Mouse (Mus musculus) midbrain, embryonic 11.5 days (tissue): ENCODE measurements at regions not wholly inside any gene's neighbourhood (a gene's known extent, or its start where the extent isn't known, plus 50 kb on each side); places are given as distances from the start of the nearest gene placed in this dataset.

Experiments used
- ATAC-seq: fragments of 200-750 bp; cut with Nextera tagmentation; 2 replicates; pipeline ENCODE4 v1.8.0; 2017; ENCODE audit warnings: moderate TSS enrichment, moderate library complexity; ENCODE audit not compliant: low FRiP score
- DNase-seq: peaks from one replicate; pipeline ENCODE4 v3.0.0; 2015; ENCODE audit warnings: low spot score; ENCODE audit errors: missing footprints
- H3K27ac ChIP-seq: fragments of 300-500 bp; sonication (generic); 2 replicates; pipeline ENCODE4 v1.5.1; 2014; ENCODE audit warnings: low read depth, low read length
- H3K27me3 ChIP-seq: fragments of 300-500 bp; sonication (generic); 2 replicates; pipeline ENCODE4 v1.6.1; 2014; ENCODE audit warnings: mild to moderate bottlenecking, low read length, moderate library complexity, mixed read lengths; ENCODE audit not compliant: control insufficient read depth, insufficient read depth
- H3K36me3 ChIP-seq: fragments of 300-500 bp; sonication (generic); 2 replicates; pipeline ENCODE4 v1.6.1; 2014; ENCODE audit warnings: mild to moderate bottlenecking, low read length, moderate library complexity, mixed read lengths; ENCODE audit not compliant: control insufficient read depth, insufficient read depth
- H3K4me1 ChIP-seq: fragments of 300-500 bp; sonication (generic); 2 replicates; pipeline ENCODE4 v1.6.1; 2014; ENCODE audit warnings: low read length; ENCODE audit not compliant: control insufficient read depth, insufficient read depth
- H3K4me2 ChIP-seq: fragments of 300-500 bp; sonication (generic); 2 replicates; pipeline ENCODE4 v1.6.1; 2014; ENCODE audit warnings: mild to moderate bottlenecking, moderate library complexity
- H3K4me3 ChIP-seq: fragments of 300-500 bp; sonication (generic); 2 replicates; pipeline ENCODE4 v1.5.1; 2014; ENCODE audit warnings: low read depth, low read length
- H3K9ac ChIP-seq: fragments of 300-500 bp; sonication (generic); 2 replicates; pipeline ENCODE4 v1.6.1; 2014; ENCODE audit warnings: low read length
- H3K9me3 ChIP-seq: fragments of 300-500 bp; sonication (generic); 2 replicates; pipeline ENCODE4 v1.6.1; 2016; ENCODE audit warnings: low read length; ENCODE audit not compliant: control insufficient read depth
- WGBS: fragments of 180-500 bp; shearing (Covaris S2); extraction: QIAGEN DNeasy Blood & Tissue Kit; methylation state at CpG from one replicate; pipeline ENCODE4 v1.1.7; 2014; 5-methylcytosine and 5-hydroxymethylcytosine counted together

DNA sequence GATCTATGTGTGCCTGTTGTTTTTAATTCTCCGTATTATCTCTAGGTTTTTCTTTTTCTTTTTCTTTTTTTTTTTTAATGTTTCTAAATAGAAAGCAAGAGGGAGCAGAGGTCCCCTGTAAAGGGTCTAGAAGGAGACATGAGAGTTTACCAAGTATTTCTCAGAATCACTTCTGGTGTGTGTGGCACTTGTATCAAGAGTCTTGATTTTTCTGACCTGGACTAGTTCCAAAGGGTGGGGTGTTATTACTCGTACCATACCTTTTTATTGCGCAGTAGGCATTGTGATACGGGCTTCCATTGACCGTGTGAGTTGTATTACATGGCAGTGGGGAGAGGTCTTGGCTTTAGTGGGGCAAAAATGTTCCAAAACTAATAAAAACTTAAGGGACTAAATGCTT, 63.2 kb upstream of the Bmp6 start:
- ATAC-seq (no peak), DNase-seq (no peak)
- H3K9ac ChIP-seq = no peak overlapping the region
- H3K36me3 ChIP-seq = no peaks in the 10 kb centered on the region
- H3K4me2 ChIP-seq = no peak overlapping the region
- no peaks in the 10 kb centered on the region for H3K9me3 ChIP-seq
- no peaks in the 10 kb centered on the region for H3K4me1 ChIP-seq
- H3K27me3 ChIP-seq = no peaks in the 10 kb centered on the region
- H3K27ac ChIP-seq = no peak overlapping the region
- H3K4me3 ChIP-seq = no peak overlapping the region
- 89% methylated on average over 5 of the region's 5 CpGs for WGBS

DNA sequence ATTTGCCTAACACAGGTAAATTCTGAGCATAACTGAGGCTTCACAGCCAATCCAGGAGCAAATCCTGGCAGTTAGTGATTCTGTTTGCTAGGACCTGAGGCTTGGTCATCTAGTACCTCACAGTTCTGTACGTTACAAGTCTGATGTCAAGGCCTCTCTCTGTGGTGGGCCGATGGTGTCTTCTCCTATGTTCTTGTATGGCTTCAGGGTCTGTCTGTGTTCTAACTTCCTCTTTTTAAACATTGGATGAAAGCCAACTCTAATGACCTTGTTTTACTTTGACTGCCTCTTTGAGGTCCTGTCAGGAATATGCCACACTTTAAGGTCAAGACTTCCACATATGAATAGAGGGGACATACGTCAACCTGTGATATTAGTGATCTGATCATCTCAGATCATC, 56.9 kb upstream of the Bmp6 start:
- 91% methylated on average over 3 of the region's 3 CpGs for WGBS
- H3K4me3 ChIP-seq = no peak overlapping the region
- ATAC-seq = no peak

DNA sequence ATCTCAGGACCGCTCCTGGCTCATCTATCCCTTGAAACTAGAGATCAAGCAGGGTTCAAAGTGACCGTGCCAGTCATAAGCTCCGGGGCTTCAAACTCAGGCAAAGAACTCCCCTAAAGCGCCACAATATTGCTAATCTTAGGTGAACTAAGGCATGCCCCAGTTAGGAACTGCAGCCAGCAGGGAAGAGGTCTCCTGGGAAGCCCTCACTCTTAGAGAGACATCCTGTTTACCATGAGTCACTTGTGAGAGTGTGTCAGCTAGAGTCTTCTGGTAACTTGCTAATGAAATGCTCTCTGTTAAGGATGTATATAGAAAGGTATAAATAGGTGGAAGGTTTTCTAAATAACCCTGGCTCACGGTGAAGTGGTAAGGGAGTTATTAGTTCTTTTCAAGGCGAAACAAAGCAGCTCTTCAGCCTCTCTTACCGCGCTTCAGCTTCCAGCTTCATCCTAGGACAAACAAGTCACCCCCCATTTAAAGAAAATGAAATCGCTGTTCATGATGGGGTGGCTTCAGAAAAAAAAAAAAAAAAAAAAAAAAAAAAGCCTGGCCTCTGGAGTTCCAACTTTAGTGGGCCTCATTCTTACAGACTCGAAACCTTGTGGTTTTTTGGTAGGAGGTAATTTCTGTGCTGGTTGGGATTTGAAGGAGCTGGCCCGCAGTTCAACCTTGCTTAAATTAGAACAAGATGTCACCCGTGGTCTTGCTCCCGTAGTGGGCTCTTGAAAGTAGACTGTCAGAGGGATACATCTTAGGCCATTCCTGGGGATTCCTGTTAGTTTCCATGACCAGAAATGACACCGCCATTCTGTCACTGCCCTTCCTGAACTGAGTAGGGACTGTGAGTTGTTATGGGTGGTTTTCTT, 56.1 kb upstream of the Bmp6 start:
- ATAC-seq = no peak
- no peaks in the 10 kb centered on the region for H3K27me3 ChIP-seq
- DNase-seq = no peak
- H3K4me2 ChIP-seq = no peak overlapping the region
- 83% methylated on average over 14 of the region's 14 CpGs for WGBS
- H3K27ac ChIP-seq = no peak overlapping the region
- no peaks in the 10 kb centered on the region for H3K4me1 ChIP-seq
- H3K36me3 ChIP-seq = no peaks in the 10 kb centered on the region
- no peak overlapping the region for H3K9ac ChIP-seq
- no peak overlapping the region for H3K4me3 ChIP-seq
- H3K9me3 ChIP-seq = no peaks in the 10 kb centered on the region

More for the DNA sequence above, 56.9 kb upstream of the Bmp6 start:
- DNase-seq = no peak
- H3K36me3 ChIP-seq = no peaks in the 10 kb centered on the region
- H3K4me2 ChIP-seq = no peak overlapping the region
- no peaks in the 10 kb centered on the region for H3K27me3 ChIP-seq
- no peaks in the 10 kb centered on the region for H3K4me1 ChIP-seq
- H3K9me3 ChIP-seq = no peaks in the 10 kb centered on the region
- no peak overlapping the region for H3K27ac ChIP-seq
- no peak overlapping the region for H3K9ac ChIP-seq

DNA sequence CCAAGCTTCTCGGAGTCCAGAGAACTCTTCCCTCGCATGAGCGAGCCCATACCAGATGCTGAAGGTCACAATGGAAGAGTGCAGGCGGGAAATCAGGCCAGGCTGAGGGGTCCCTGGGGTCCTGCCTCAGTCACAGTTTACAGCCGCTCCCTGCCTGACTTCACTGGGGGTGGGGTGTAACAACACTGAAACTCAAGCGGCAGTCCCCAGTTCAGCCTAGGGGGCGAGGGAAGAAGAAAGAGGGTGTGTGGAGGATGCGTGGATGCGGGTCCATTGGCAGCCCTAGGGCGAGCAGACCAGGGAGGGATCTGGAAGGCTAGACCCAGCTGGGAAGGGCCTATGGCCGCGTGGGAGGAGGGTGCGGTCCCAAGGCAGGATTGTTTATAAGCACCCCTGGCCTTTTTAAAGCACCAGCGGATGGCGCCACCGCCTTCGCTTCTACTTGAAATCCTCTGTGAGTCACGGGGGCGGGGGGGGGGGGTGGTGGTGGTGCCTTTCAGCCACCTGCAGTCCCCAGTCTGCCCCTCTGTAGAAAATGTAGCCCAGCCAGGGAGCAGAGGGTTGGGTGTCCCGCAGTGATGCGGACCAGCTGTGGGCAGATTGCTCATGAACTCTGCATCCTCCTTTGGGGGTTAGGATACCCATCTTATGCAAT, 54.5 kb upstream of the Bmp6 start:
- no peak overlapping the region for H3K4me3 ChIP-seq
- no peaks in the 10 kb centered on the region for H3K27me3 ChIP-seq
- DNase-seq (peak; percentile 88), ATAC-seq (peak; percentile 66)
- no peaks in the 10 kb centered on the region for H3K9me3 ChIP-seq
- peak overlapping the region; percentile 43 for H3K9ac ChIP-seq
- no peaks in the 10 kb centered on the region for H3K4me1 ChIP-seq
- peak overlapping the region; percentile 35 for H3K4me2 ChIP-seq
- H3K27ac ChIP-seq = no peak overlapping the region
- WGBS = 29% methylated on average over 18 of the region's 21 CpGs
- H3K36me3 ChIP-seq = no peaks in the 10 kb centered on the region

DNA sequence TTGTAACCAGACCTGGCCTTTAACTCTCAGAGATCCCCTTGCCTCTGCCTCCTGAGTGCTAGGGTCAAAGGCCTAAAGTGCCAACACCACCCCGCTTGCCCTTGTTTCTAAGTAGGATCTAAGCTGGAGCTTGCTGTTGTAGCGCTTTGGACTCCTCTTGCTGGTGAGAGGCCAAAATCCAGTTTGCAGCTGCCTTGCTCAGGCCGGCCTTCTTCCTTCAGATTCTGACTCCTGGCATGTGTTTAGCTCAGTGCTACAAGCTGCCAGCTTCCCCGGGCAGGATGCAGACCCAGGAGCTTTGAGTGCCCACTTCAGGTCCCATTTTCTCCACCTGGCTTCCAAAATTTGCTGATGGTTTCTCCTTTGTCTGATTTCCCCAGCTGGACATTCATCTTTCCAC, 53.4 kb upstream of the Bmp6 start:
- Histone ChIP-seq H3K27me3 (no peaks in the 10 kb centered on the region), H3K4me2 (no peak overlapping the region), H3K9me3 (no peaks in the 10 kb centered on the region), H3K27ac (no peak overlapping the region), H3K36me3 (no peaks in the 10 kb centered on the region), H3K4me1 (no peaks in the 10 kb centered on the region), H3K9ac (no peak overlapping the region), H3K4me3 (no peak overlapping the region)
- no peak for DNase-seq
- 89% methylated on average over 4 of the region's 4 CpGs for WGBS
- no peak for ATAC-seq
